Mouse (Mus musculus): ENCODE data around the gene Focad.

GRCm38 (mm10) chr4:88438326-88438989 is 344.0 kb downstream of the Focad start, which contains the start of gene Hacd4:
- TF ChIP-seq CTCF (IDR thresholded peaks at IDR 0.05; ENCODE audit: low read depth) (no peak), EP300 (optimal IDR thresholded peaks at IDR 0.05) (no peak)
